Mouse (Mus musculus) heart, postnatal 0 days (tissue): ENCODE measurements at regions not wholly inside any gene's neighbourhood (a gene's known extent, or its start where the extent isn't known, plus 50 kb on each side); places are given as distances from the start of the nearest gene placed in this dataset.

ENCODE experiments used
- ATAC-seq: fragments of 200-750 bp; cut with Nextera tagmentation; 2 replicates; pipeline ENCODE4 v1.8.0; 2017; ENCODE audit warnings: low read depth, moderate number of reproducible peaks, moderate library complexity; ENCODE audit not compliant: insufficient read depth
- DNase-seq: peaks from one replicate; pipeline ENCODE4 v3.0.0-alpha.2; 2016; ENCODE audit warnings: low spot score
- H3K27ac ChIP-seq: fragments of 300-500 bp; sonication (generic); 2 replicates; pipeline ENCODE4 v1.5.1; 2014; ENCODE audit warnings: low read depth, mild to moderate bottlenecking
- H3K27me3 ChIP-seq: fragments of 300-500 bp; sonication (generic); 2 replicates; pipeline ENCODE4 v1.6.1; 2014; ENCODE audit warnings: low read length, mixed read lengths; ENCODE audit not compliant: control insufficient read depth, insufficient read depth
- H3K36me3 ChIP-seq: fragments of 300-500 bp; sonication (generic); replicated peaks from 2 replicates; pipeline ENCODE4 v1.6.1; 2014; ENCODE audit warnings: low read length, mixed read lengths; ENCODE audit not compliant: control insufficient read depth, insufficient read depth
- H3K4me1 ChIP-seq: fragments of 300-500 bp; sonication (generic); 2 replicates; pipeline ENCODE4 v1.6.1; 2014; ENCODE audit warnings: antibody characterized with exemption; ENCODE audit not compliant: control insufficient read depth, insufficient read depth
- H3K4me2 ChIP-seq: fragments of 300-500 bp; sonication (generic); 2 replicates; pipeline ENCODE4 v1.6.1; 2014; ENCODE audit warnings: low read depth, mild to moderate bottlenecking, low read length, moderate library complexity
- H3K4me3 ChIP-seq: fragments of 300-500 bp; sonication (generic); 2 replicates; pipeline ENCODE4 v1.5.1; 2014; ENCODE audit warnings: low read depth, low read length
- H3K9ac ChIP-seq: fragments of 300-500 bp; sonication (generic); replicated peaks from 2 replicates; pipeline ENCODE4 v1.6.1; 2014; ENCODE audit warnings: low read depth, low read length, mixed read lengths
- H3K9me3 ChIP-seq: fragments of 300-500 bp; sonication (generic); replicated peaks from 2 replicates; pipeline ENCODE4 v1.6.1; 2016; ENCODE audit warnings: low read length; ENCODE audit not compliant: control insufficient read depth
- CTCF ChIP-seq: IDR thresholded peaks from 2 replicates; pipeline ENCODE4 v1.5.1; 2016; ENCODE audit warnings: antibody characterized with exemption, control low read depth, low read depth
- EP300 ChIP-seq: IDR thresholded peaks from 2 replicates; pipeline ENCODE4 v1.6.1; 2016; ENCODE audit warnings: antibody characterized with exemption, low read depth
- WGBS: fragments of 180-500 bp; shearing (Covaris S2); extraction: QIAGEN DNeasy Blood & Tissue Kit; methylation state at CpG from one replicate; pipeline ENCODE4 v1.1.7; 2014; 5-methylcytosine and 5-hydroxymethylcytosine counted together

- no peak for ATAC-seq
- Histone ChIP-seq H3K9me3 (no peaks in the 10 kb centered on the region), H3K9ac (no peak overlapping the region), H3K27me3 (no peaks in the 10 kb centered on the region), H3K36me3 (no peaks in the 10 kb centered on the region), H3K4me2 (no peak overlapping the region), H3K27ac (no peak overlapping the region), H3K4me3 (no peak overlapping the region), H3K4me1 (no peaks in the 10 kb centered on the region)
- DNase-seq, result no peak
- 76% methylated on average over 12 of the region's 12 CpGs for WGBS
- TF ChIP-seq EP300, result no peak
- no peak for TF ChIP-seq CTCF
Observed at GRCm38 (mm10) chr10:126144609-126145202, 178.7 kb downstream of the Lrig3 start.

GRCm38 (mm10) chr10:126157300-126157699 is 191.3 kb downstream of the Lrig3 start:
- Histone ChIP-seq H3K9me3 (no peaks in the 10 kb centered on the region), H3K27ac (no peak overlapping the region), H3K27me3 (no peaks in the 10 kb centered on the region), H3K4me2 (no peak overlapping the region), H3K9ac (no peak overlapping the region), H3K4me1 (no peaks in the 10 kb centered on the region), H3K4me3 (no peak overlapping the region), H3K36me3 (no peaks in the 10 kb centered on the region)
- DNase-seq (no peak), ATAC-seq (no peak)
- TF ChIP-seq EP300 (no peak), CTCF (no peak)
- 49% methylated on average over 4 of the region's 4 CpGs for WGBS

- Histone ChIP-seq H3K27ac (no peak overlapping the region), H3K4me2 (no peak overlapping the region), H3K4me3 (no peak overlapping the region), H3K9ac (no peak overlapping the region), H3K36me3 (no peaks in the 10 kb centered on the region), H3K4me1 (no peaks in the 10 kb centered on the region), H3K27me3 (no peaks in the 10 kb centered on the region), H3K9me3 (no peaks in the 10 kb centered on the region)
- WGBS, result 77% methylated on average over 5 of the region's 5 CpGs
- DNase-seq (no peak), ATAC-seq (no peak)
- TF ChIP-seq EP300 (no peak), CTCF (no peak)
Observed at GRCm38 (mm10) chr10:126165215-126165614, 199.2 kb downstream of the Lrig3 start.

GRCm38 (mm10) chr10:126169095-126169873 is 203.3 kb downstream of the Lrig3 start:
- no peak overlapping the region for H3K4me2 ChIP-seq
- H3K36me3 ChIP-seq, result no peaks in the 10 kb centered on the region
- no peak overlapping the region for H3K27ac ChIP-seq
- H3K9me3 ChIP-seq, result no peaks in the 10 kb centered on the region
- TF ChIP-seq CTCF (no peak), EP300 (no peak)
- H3K4me3 ChIP-seq, result no peak overlapping the region
- H3K4me1 ChIP-seq, result no peaks in the 10 kb centered on the region
- WGBS, result 78% methylated on average over 25 of the region's 25 CpGs
- DNase-seq, result no peak
- no peak overlapping the region for H3K9ac ChIP-seq
- no peaks in the 10 kb centered on the region for H3K27me3 ChIP-seq
- no peak for ATAC-seq

GRCm38 (mm10) chr10:126169874-126170163 is 203.9 kb downstream of the Lrig3 start:
- Histone ChIP-seq H3K36me3 (no peaks in the 10 kb centered on the region), H3K4me2 (no peak overlapping the region)
- 60% methylated on average over 5 of the region's 5 CpGs for WGBS

More at GRCm38 (mm10) chr10:126169874-126170163, 203.9 kb downstream of the Lrig3 start:
- H3K4me1 ChIP-seq, result no peaks in the 10 kb centered on the region
- TF ChIP-seq CTCF, result peak; percentile 30
- no peak for TF ChIP-seq EP300
- no peaks in the 10 kb centered on the region for H3K9me3 ChIP-seq
- H3K27me3 ChIP-seq, result no peaks in the 10 kb centered on the region
- ATAC-seq (no peak), DNase-seq (no peak)
- H3K9ac ChIP-seq, result no peak overlapping the region
- H3K4me3 ChIP-seq, result no peak overlapping the region
- H3K27ac ChIP-seq, result no peak overlapping the region
